Mouse (Mus musculus): Measurements from ENCODE around the gene Ccl9. TPM values are rescaled to one million over a fixed set of nuclear protein-coding genes. Genes with fewer than 3 reads are reported as not detected.

Gene Ccl9
- polyA plus RNA-seq, 1 experiment from 2014 or later = 1.5 TPM

DNA sequence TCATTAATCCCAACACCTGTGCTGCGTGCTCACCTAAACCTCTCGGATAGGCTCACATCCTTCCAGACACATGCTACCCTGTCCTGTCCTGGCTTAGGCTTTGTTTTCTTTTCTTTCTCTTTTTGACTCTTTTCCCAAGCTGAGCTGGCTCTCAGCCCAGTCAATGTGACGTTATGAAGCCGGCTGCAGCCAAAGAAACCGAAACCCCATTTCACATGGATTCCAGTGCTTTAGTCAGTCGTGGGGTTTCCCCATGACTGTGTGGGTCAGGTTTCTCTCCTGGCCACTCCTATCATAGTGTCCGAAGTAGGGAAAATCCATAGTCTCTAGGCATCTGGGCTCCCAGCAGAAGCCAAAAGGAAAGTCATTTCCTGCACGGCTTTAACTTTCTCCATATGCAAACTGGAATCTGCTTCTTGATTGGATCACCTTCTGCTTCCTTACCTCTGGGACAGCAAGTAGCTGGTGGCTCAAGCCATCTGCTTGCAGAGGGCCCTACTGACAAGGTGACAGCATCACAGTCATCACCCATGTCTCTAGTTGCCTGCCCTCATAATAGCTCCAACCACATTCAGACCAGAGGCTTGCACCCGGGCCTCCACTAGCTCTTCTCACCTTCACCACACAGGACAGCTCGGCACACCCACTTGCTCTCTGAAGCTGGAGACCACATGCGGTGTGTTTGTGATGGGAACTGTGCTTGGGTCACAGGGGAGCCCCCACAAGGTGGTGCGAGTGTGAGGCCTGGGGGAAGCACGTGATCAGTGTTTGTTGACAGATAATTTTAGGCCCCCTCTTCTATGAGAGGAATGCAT lies 43.6 kb downstream of the Ccl9 start:
- H3K4me1 ChIP-seq (ENCODE audit: control insufficient read depth, insufficient read depth, low read length) = no peaks in the 10 kb centered on the region
- ATAC-seq (ENCODE audit: low FRiP score) (no peak), DNase-seq (ENCODE audit: low spot score, missing footprints) (no peak)
- no peak overlapping the region for H3K4me2 ChIP-seq
- no peaks in the 10 kb centered on the region for H3K36me3 ChIP-seq (ENCODE audit: control insufficient read depth, insufficient read depth, low read length)
- H3K9me3 ChIP-seq (ENCODE audit: control insufficient read depth, low read length) = no peaks in the 10 kb centered on the region
- H3K4me3 ChIP-seq (ENCODE audit: low read depth, low read length) = no peak overlapping the region
- no peak overlapping the region for H3K27ac ChIP-seq (ENCODE audit: low read depth, low read length)
- H3K9ac ChIP-seq (ENCODE audit: low read length) = no peak overlapping the region
- H3K27me3 ChIP-seq (ENCODE audit: control insufficient read depth, insufficient read depth, low read length) = no peaks in the 10 kb centered on the region
- 66% methylated on average over 13 of the region's 13 CpGs for WGBS

DNA sequence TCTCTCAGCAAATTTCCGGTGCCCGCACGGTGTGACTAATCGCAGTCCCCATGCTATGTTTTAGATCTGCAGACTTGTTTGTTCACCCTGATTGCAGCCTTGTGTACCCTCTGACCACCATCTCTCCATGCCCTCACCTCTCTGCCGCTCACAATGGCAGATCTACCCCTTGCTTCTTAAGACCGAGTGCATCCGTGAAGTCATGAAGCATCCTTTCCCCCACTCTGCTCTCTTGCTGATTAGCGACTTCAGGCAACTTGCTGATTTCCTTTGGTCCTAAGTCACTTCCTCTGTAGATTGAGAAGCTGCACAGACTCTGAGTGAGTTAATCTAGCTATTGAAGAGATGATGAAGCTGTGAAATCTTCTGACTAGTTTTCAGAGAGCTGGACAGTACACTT lies 44.3 kb downstream of the Ccl9 start:
- 91% methylated on average over 8 of the region's 8 CpGs for WGBS

DNA sequence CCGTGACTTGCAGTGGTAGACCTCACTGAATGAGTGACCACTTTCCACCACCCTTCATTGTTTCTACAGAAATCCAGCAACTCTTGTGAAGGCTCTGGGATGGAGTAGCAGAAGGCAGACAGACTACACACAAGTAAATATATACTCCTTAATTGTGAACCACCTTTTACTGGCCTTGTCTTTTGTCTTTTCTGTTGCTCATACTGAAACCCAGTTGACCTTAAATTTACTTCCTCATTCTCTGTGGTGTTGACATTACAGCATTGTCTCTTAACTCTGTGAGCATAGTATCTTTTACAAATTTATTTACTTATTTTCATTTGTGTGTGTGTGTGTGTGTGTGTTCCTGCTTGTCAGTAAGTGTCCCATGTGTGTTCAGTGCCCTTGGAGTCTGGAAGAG lies 45.2 kb downstream of the Ccl9 start:
- Histone ChIP-seq H3K4me2 (no peak overlapping the region), H3K4me1 (ENCODE audit: control insufficient read depth, insufficient read depth, low read length) (no peaks in the 10 kb centered on the region), H3K27me3 (ENCODE audit: control insufficient read depth, insufficient read depth, low read length) (no peaks in the 10 kb centered on the region), H3K9me3 (ENCODE audit: control insufficient read depth, low read length) (no peaks in the 10 kb centered on the region), H3K36me3 (ENCODE audit: control insufficient read depth, insufficient read depth, low read length) (no peaks in the 10 kb centered on the region), H3K4me3 (ENCODE audit: low read depth, low read length) (no peak overlapping the region), H3K9ac (ENCODE audit: low read length) (no peak overlapping the region), H3K27ac (ENCODE audit: low read depth, low read length) (no peak overlapping the region)
- 97% methylated on average over 1 of the region's 1 CpGs for WGBS
- DNase-seq (ENCODE audit: low spot score, missing footprints) (no peak), ATAC-seq (ENCODE audit: low FRiP score) (no peak)

More for the DNA sequence above, 44.3 kb downstream of the Ccl9 start:
- H3K4me2 ChIP-seq = no peak overlapping the region
- no peak overlapping the region for H3K4me3 ChIP-seq (ENCODE audit: low read depth, low read length)
- no peaks in the 10 kb centered on the region for H3K4me1 ChIP-seq (ENCODE audit: control insufficient read depth, insufficient read depth, low read length)
- ATAC-seq (ENCODE audit: low FRiP score) (no peak), DNase-seq (ENCODE audit: low spot score, missing footprints) (no peak)
- H3K36me3 ChIP-seq (ENCODE audit: control insufficient read depth, insufficient read depth, low read length) = no peaks in the 10 kb centered on the region
- no peaks in the 10 kb centered on the region for H3K9me3 ChIP-seq (ENCODE audit: control insufficient read depth, low read length)
- no peaks in the 10 kb centered on the region for H3K27me3 ChIP-seq (ENCODE audit: control insufficient read depth, insufficient read depth, low read length)
- H3K27ac ChIP-seq (ENCODE audit: low read depth, low read length) = no peak overlapping the region
- no peak overlapping the region for H3K9ac ChIP-seq (ENCODE audit: low read length)

DNA sequence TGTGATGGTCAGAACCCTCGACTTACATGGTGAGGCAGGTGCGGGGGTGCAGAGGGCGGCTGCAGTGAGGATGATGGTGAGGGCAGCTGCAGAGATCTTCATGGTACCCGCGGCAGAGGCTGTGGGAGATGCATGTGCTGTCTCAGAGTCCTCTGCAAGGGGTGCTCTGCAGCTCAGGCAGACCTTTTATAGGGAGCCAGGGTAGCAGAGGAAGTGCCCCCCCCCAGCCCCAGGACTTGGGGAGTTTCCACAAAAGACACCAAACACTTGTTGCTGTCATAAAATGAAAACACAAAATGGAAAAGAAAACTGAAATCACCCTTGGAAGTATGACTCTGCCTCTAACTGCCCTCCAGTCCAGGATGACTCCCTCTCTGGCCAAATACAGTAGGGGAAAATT lies 48.1 kb downstream of the Ccl9 start, which contains the start of gene Ccl5:
Gene Ccl5, minus strand, starts transcription at position 159 of the 400 bp plus-strand sequence.
- no peak within 1 kb of the TSS for H3K9ac ChIP-seq (ENCODE audit: low read length)
- no peak within 1 kb of the TSS for H3K27ac ChIP-seq (ENCODE audit: low read depth, low read length)
- H3K36me3 ChIP-seq (ENCODE audit: control insufficient read depth, insufficient read depth, low read length) = no peaks in the 10 kb centered on the region
- no peaks in the 10 kb centered on the region for H3K4me1 ChIP-seq (ENCODE audit: control insufficient read depth, insufficient read depth, low read length)
- H3K27me3 ChIP-seq (ENCODE audit: control insufficient read depth, insufficient read depth, low read length) = no peaks in the 10 kb centered on the region
- no peak for DNase-seq (ENCODE audit: low spot score, missing footprints)
- no peak within 1 kb of the TSS for H3K4me3 ChIP-seq (ENCODE audit: low read depth, low read length)
- no peak within 1 kb of the TSS for H3K4me2 ChIP-seq
- WGBS = 88% methylated on average over 5 of the region's 5 CpGs
- ATAC-seq (ENCODE audit: low FRiP score) = no peak
- H3K9me3 ChIP-seq (ENCODE audit: control insufficient read depth, low read length) = no peaks in the 10 kb centered on the region

DNA sequence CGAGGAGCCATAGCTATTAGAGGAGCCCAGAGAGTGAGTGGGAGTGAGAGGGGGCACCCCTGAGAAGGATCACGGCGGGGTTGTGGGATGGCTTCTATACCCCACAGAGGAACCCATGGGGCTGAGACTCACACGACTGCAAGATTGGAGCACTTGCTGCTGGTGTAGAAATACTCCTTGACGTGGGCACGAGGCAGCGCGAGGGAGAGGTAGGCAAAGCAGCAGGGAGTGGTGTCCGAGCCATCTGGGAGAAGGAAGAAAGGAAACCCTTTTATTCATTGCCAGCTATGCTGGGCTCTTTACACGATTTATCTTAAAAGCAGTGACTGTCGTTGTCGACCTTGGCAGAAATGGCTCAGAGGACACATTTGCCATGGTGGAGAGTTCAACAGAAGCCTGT lies 49.4 kb downstream of the Ccl9 start:
- no peak for DNase-seq (ENCODE audit: low spot score, missing footprints)
- Histone ChIP-seq H3K4me1 (ENCODE audit: control insufficient read depth, insufficient read depth, low read length) (no peaks in the 10 kb centered on the region), H3K36me3 (ENCODE audit: control insufficient read depth, insufficient read depth, low read length) (no peaks in the 10 kb centered on the region), H3K9ac (ENCODE audit: low read length) (no peak overlapping the region), H3K4me2 (no peak overlapping the region), H3K4me3 (ENCODE audit: low read depth, low read length) (no peak overlapping the region), H3K27me3 (ENCODE audit: control insufficient read depth, insufficient read depth, low read length) (no peaks in the 10 kb centered on the region), H3K27ac (ENCODE audit: low read depth, low read length) (no peak overlapping the region), H3K9me3 (ENCODE audit: control insufficient read depth, low read length) (no peaks in the 10 kb centered on the region)
- ATAC-seq (ENCODE audit: low FRiP score) = no peak
- 78% methylated on average over 12 of the region's 12 CpGs for WGBS

Other genes with a start within 250 kb of the Ccl9 start
- 3.0 and 4.6 TPM in 2 replicates for gene Rasl10b, start 169.5 kb downstream of the Ccl9 start, polyA plus RNA-seq (2014; fragmentation: Nextera tagmentation; extraction: Ambion mirVana)
- gene Gas2l2, start 149.2 kb downstream of the Ccl9 start, polyA plus RNA-seq (2014; fragmentation: Nextera tagmentation; extraction: Ambion mirVana) = 0.12 TPM in 1 of 2 replicates, not detected in the other
- gene 1700020L24Rik, start 141.0 kb downstream of the Ccl9 start, polyA plus RNA-seq (2014; fragmentation: Nextera tagmentation; extraction: Ambion mirVana) = 0.89 TPM in 1 of 2 replicates, not detected in the other
- 3.6 and 4.0 TPM in 2 replicates for gene Mmp28, start 115.6 kb downstream of the Ccl9 start, polyA plus RNA-seq (2014; fragmentation: Nextera tagmentation; extraction: Ambion mirVana)
- 8.5 and 10.6 TPM in 2 replicates for gene Taf15, start 105.5 kb downstream of the Ccl9 start, polyA plus RNA-seq (2014; fragmentation: Nextera tagmentation; extraction: Ambion mirVana)
- gene Heatr9, start 56.5 kb downstream of the Ccl9 start, polyA plus RNA-seq (2014; fragmentation: Nextera tagmentation; extraction: Ambion mirVana) = not detected in 2 replicates
- gene Ccl5, start 48.1 kb downstream of the Ccl9 start, polyA plus RNA-seq (2014; fragmentation: Nextera tagmentation; extraction: Ambion mirVana) = not detected in 2 replicates
- 1.9 and 2.1 TPM in 2 replicates for gene Ccl6, start 14.5 kb upstream of the Ccl9 start, polyA plus RNA-seq (2014; fragmentation: Nextera tagmentation; extraction: Ambion mirVana)
- not detected in 2 replicates for gene Rpl9-ps1, start 67.0 kb upstream of the Ccl9 start, polyA plus RNA-seq (2014; fragmentation: Nextera tagmentation; extraction: Ambion mirVana)
- gene Ccl3, start 70.7 kb upstream of the Ccl9 start, polyA plus RNA-seq (2014; fragmentation: Nextera tagmentation; extraction: Ambion mirVana) = 0.79 and 1.2 TPM in 2 replicates
- gene Ccl4, start 83.9 kb upstream of the Ccl9 start, polyA plus RNA-seq (2014; fragmentation: Nextera tagmentation; extraction: Ambion mirVana) = not detected in 2 replicates
- not detected in 2 replicates for gene Wfdc17, start 125.4 kb upstream of the Ccl9 start, polyA plus RNA-seq (2014; fragmentation: Nextera tagmentation; extraction: Ambion mirVana)
- gene Wfdc18, start 130.4 kb upstream of the Ccl9 start, polyA plus RNA-seq (2014; fragmentation: Nextera tagmentation; extraction: Ambion mirVana) = not detected in 2 replicates
- gene Wfdc21, start 168.3 kb upstream of the Ccl9 start, polyA plus RNA-seq (2014; fragmentation: Nextera tagmentation; extraction: Ambion mirVana) = not detected in 2 replicates
- 30.1 and 31.9 TPM in 2 replicates for gene Heatr6, start 175.1 kb upstream of the Ccl9 start, polyA plus RNA-seq (2014; fragmentation: Nextera tagmentation; extraction: Ambion mirVana)

All from midbrain, embryonic 11.5 days (tissue).